Mouse (Mus musculus): ENCODE measurements around the gene Chordc1.
"Not testable (repeated sequence)": the region's sequence is repeated elsewhere in the genome, so short reads cannot be mapped to it uniquely, and the experiment has no call there.

The Chordc1 gene

DNA sequence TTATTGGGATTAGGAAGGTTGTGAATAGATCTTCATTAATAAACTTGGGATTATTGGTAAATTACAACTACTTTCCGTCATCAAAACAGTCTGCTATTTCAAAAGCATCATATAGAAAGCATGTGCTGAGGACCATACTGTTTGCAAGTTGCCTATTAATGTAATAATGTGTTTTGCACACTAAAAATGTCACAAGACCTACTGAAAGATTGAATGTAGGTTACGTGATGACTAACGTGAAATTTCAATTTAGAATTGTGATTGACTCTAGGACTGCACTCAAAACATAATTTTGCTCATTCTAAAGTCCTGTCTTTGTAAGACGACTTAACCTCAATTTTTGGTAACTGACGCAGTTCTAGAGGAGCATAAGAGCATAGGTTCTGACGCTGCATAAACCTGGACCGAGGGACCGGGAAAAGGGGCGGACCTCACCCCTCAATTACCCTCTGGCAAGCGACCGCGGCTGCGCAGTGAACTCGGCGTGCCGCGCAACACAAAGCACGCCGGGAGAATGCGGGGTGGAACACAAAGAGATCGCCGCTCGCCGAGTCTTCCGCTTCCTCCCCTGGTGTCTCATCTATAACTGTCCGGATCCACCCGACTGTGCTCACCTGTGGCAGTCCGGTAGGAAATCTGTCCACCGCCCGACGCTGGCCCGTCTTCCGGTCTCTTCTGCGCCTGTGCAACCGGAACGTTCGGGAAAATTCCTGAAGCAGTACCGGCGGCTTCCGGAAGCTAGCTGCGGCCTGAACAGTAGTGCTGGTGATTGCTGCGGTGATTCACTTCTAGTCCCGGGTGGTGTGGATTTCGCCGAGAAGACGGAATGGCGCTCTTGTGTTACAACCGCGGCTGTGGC is at the start of gene Chordc1:
Chordc1 (plus strand) TSS at position 555 of the 859 bp plus-strand sequence.
- peak; percentile 94 for DNase-seq

DNA sequence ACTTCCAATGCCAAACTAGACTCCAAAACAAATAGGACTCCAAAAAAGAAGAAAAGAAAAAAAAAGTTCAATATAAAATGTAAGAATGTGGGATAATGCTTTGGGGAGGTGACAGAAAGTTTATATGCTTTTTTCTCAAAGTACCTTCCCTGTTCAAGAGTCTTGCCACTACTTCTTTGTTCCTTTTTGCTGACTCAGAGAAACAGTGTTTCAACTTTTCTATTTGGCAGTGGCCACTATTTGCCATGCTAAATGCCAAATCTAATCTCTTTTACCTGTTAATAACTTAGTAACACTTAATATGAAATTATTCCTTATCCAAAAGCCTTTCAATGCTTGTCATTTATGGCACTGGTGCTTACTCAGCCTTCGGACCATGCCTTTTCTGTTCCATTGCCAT is 16.0 kb upstream of the Chordc1 start:
- no peak for DNase-seq

DNA sequence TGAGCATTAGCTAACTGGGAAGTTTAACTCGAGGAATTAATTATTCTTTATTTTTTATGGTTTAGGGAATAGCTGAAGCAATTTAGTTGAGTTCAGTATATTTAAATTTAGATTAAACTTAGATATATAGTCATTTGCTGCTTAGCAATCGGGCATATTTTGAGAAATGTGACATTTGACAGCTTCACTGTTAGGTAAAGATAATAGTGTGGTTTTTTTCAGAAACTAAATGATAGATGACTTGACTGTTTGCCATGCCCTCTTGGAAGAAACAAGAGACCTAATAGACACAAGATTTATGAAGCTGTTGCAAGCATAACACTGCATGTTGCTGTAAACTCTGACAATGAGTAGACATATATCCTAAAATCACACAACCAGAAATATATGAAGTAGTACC is 15.1 kb upstream of the Chordc1 start:
- no peak for DNase-seq

GRCm38 (mm10) chr9:18277497-18277896 is 14.4 kb upstream of the Chordc1 start:
- DNase-seq: no peak

GRCm38 (mm10) chr9:18278693-18279092 is 13.2 kb upstream of the Chordc1 start:
- DNase-seq: not testable (repeated sequence)

DNA sequence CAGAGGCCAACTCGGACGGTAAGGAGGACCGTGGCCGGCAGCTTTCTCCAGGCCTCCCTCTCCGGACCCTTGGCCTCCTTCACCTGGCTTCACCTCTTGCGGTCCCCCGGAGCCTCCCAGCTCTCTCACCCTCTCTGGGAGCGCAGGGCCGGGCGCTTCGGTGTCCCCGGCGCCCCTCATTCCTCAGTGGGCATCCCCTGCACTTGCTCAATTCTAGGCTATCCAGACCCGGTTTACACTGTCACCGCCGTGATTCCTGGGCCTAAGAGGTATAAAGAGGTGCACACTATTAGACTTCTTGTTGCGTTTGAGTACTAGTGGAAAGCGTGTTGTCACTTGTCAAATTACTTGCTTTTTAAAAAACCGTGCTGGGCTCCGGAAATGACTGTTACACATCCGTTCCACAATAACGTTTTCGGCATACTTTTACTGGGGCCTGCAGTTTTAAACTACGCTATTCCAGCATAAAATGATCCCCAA is 558 bp downstream of the Chordc1 start:
- no peak for DNase-seq

- no peak for DNase-seq
Observed at GRCm38 (mm10) chr9:18293026-18293781, 1.3 kb downstream of the Chordc1 start.

- DNase-seq: no peak
Observed at GRCm38 (mm10) chr9:18298301-18298700, 6.4 kb downstream of the Chordc1 start.

DNA sequence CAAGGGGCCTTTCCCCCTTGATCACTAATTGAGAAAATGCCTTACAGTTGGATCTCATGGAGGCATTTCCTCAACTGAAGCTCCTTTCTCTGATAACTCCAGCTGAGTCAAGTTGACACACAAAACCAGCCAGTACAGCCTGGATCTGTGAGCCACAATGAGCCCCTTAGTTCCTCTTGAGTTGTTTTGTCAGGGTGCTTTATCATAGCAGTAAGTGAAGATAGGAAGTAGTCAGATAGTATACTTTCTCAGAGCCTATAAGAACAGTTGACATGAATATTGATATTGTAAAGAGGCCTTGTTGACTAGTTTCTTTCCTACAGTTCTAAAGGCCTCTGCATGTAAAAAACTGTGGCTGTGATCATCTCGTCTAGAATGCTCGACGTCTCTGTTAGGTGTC is 28.1 kb downstream of the Chordc1 start:
- DNase-seq: no peak

Data from kidney, adult 11 months (tissue).